Mouse (Mus musculus): ENCODE measurements at regions not wholly inside any gene's neighbourhood (a gene's known extent, or its start where the extent isn't known, plus 50 kb on each side); places are given as distances from the start of the nearest gene placed in this dataset.

- no peak for DNase-seq (ENCODE audit: low spot score in 2 of 2)
These were observed 107.8 kb downstream of the Basp1 start for GRCm38 (mm10) chr15:25305801-25306200.

- no peak for DNase-seq (ENCODE audit: low spot score in 2 of 2)
These were observed 110.2 kb downstream of the Basp1 start for GRCm38 (mm10) chr15:25303379-25303778.

GRCm38 (mm10) chr15:25302671-25303294 lies 110.8 kb downstream of the Basp1 start:
- peak; percentile 11 to 33 for DNase-seq (ENCODE audit: low spot score in 2 of 2)

- no peak for DNase-seq (ENCODE audit: low spot score in 2 of 2)
These were observed 111.8 kb downstream of the Basp1 start for GRCm38 (mm10) chr15:25301810-25302209.

GRCm38 (mm10) chr15:25297278-25297677 lies 116.3 kb downstream of the Basp1 start:
- DNase-seq (ENCODE audit: low spot score in 2 of 2) = peak in 1 of 2 experiments; percentile 14

DNA sequence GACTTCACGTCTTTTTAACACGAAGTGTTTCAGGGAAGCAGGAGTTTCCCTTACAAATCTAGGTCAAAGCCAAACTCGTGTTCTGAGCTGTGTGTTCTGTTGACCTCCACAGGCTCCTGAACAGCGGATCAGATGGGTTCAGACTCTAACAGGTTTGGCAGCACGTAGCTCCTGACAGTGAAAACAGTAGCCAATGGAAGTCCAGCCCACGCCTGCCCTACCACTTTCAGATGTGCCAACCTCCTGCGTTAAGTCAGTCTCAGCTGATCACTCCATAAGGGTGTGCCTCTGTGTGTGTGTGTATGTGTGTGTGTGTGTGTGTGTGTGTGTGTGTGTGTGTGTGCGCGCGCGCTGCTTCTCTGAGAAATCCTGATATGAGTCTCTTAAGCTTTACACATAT lies 116.8 kb downstream of the Basp1 start:
- no peak for DNase-seq (ENCODE audit: low spot score in 2 of 2)

- no peak for DNase-seq (ENCODE audit: low spot score in 2 of 2)
These were observed 117.8 kb downstream of the Basp1 start for GRCm38 (mm10) chr15:25295753-25296152.

GRCm38 (mm10) chr15:25291231-25291691 lies 122.3 kb downstream of the Basp1 start:
- peak; percentile 60 to 71 for DNase-seq (ENCODE audit: low spot score in 2 of 2)

GRCm38 (mm10) chr15:25287850-25288249 lies 125.7 kb downstream of the Basp1 start:
- no peak for DNase-seq (ENCODE audit: low spot score in 2 of 2)

DNA sequence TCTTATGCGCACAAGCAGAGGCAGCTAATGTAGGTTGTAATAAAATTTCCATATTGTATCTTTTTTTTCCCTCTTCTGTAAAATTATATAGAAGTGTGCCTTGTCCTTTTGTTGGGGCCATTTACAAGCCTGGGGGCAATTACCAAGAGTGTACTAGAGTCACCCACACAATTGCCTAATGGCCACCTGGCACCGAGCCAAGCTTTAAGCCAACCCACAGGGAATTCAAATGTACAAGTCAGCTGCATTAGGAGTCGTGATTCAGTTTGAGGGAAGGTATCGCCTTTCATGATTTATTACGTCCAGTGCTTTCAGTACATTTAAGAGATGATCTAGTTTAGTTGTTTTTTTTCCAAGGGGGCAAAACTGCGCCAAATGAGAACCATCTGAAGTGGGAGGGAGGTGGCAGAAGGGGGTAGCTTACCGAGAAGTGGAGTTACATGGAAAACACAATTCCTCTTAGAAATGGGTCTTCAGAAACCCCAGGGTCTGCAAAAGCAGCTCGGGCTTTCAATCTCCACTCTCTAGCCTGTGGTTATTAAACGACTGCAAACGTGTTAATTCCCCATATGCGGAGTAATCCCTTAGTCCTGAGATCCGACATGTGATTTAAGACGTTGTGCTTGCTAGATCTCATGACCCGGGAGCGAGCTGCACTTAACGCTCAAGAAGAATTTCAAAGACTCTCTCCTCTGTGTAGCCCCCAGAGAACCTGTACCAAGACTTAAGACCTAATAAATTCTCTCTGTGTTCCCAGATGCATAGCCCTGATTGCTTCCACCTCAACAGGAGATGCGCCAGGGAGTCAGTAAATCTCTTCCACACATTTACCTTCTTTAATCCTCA lies 129.0 kb downstream of the Basp1 start:
- no peak for DNase-seq (ENCODE audit: low spot score in 2 of 2)

DNA sequence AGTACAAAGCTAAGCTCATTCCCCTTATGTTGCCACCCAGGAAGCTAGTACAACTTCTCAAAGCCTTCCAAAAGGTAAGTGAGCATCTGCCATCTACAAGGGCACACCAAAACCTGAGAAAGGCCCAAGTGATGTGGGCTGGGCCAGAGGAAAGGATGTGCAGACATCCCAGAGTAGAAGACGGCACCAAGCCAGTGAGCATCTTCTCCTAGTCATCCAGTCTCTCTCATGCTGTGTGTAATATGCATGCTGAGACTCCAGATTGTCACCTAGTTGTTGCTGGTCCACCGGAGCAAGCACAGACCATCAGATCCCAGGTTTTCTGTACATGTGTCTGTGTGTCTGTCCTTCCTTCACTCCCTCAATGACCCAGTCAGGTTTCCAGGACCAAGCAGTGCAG lies 129.9 kb downstream of the Basp1 start:
- DNase-seq (ENCODE audit: low spot score in 2 of 2) = no peak

GRCm38 (mm10) chr15:25282346-25282745 lies 131.2 kb downstream of the Basp1 start:
- DNase-seq (ENCODE audit: low spot score in 2 of 2) = no peak

DNA sequence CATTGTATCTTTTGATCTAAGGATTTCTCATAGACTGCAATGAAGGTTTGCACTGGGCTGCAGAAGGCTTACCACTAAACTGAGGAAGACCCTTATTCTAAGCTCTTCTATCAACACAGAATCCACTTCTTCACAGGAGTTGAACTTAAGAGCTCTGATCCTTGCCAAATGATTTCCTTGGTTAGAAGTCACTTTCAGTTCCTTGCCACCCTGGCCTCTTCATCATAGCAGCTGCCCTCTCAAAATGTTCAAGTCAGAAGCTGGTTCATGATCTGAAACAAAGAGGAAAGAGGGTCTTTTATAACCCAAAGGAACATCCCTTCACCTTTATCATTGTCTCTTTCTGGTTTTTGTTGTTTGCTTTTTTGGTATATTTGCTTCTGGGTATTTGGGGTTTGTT lies 131.6 kb downstream of the Basp1 start:
- no peak for DNase-seq (ENCODE audit: low spot score in 2 of 2)

DNA sequence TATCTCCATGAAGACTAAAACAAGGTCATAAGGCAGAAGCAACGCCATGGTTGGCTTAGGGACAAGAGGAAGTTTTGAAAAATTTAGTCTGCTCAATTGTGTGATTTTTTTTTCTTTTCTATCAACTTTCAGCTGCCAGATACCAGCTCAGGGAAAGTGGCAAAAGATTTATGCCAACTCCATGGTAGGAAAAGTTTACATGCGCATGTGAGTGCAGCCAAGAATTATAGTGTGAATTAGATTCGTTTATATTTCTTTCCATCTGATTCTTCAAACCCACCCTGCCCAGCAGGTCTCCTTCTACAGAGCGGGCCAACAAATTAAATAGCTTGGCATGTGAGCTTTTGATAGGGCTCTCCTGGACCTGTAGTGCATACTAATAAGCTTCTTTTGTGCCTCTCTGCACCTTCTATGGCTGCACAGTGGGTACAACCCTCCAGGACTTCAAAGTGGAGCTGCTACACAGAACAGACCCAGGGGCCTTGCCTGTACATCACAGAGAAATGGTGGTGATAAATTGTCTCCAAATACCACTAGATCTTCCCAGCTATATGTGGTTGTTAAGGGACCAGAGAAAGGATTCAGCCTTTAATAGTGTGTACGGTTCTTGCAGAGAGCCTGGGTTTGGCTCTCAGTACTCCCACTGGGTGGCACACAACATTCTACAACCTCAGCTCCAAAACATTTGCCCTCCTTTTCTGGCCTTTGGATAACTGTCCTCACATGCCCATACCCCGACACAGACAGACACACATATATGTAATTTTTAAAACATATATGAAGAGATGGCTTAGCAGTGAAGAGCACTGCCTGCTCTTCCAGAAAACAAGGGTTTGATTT lies 135.0 kb downstream of the Basp1 start:
- DNase-seq (ENCODE audit: low spot score in 2 of 2) = no peak

DNA sequence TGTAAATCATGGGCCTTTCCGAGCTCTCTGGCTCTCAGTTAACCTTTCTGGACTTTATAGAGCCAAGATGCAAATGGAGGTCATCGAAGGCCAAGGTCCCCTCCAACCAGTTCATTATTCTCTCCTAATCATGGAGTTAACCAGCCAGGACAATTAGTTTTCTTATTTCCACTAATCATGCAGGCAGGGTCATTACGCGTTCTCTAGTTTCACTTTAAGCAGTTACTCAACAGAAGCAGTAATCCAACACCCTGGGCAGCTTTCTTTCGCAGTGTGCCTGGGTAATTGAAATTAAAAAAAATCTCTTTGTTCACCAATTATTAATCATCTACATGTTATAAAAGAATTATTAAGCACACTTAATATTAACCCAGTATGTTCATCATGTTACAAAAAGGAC lies 137.3 kb downstream of the Basp1 start:
- no peak for DNase-seq (ENCODE audit: low spot score in 2 of 2)

DNA sequence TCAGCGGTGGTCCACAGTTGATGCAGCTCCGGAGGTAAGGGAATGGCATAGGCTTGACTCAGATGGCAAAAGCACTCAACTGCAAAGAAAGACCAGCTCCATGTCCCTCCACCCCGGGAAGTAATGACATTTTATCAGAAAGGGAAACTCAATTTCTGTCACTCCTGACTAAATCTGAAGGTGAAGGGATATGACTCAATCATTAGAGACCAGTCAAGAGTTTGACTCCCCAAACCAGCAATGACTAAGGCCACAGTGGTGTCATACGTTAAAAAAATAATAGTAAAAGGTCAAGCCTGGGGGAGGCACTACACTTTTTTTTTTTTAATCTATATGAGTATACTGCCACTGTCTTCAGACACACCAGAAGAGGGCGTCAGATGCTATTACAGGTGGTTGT lies 141.7 kb downstream of the Basp1 start:
- no peak for DNase-seq (ENCODE audit: low spot score in 2 of 2)

DNA sequence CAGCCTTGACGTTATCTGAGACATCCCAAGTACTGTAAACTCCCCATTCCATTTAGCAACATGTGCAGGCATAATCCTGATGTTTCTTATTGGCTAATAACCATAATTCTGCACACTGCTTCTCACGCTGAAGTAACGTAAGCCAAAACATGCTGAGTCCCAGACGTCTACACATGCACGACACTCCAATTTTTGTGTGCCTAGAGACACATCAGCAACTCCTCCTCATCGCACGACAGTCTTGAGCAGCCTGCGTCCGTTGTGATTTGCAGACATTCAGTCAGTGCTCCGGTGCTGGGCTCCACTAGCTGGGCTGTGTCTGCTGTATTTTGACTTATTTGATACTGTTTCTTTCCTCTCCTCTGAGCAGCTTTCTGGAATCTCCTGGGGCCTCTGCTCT lies 143.2 kb downstream of the Basp1 start:
- no peak for DNase-seq (ENCODE audit: low spot score in 2 of 2)

DNA sequence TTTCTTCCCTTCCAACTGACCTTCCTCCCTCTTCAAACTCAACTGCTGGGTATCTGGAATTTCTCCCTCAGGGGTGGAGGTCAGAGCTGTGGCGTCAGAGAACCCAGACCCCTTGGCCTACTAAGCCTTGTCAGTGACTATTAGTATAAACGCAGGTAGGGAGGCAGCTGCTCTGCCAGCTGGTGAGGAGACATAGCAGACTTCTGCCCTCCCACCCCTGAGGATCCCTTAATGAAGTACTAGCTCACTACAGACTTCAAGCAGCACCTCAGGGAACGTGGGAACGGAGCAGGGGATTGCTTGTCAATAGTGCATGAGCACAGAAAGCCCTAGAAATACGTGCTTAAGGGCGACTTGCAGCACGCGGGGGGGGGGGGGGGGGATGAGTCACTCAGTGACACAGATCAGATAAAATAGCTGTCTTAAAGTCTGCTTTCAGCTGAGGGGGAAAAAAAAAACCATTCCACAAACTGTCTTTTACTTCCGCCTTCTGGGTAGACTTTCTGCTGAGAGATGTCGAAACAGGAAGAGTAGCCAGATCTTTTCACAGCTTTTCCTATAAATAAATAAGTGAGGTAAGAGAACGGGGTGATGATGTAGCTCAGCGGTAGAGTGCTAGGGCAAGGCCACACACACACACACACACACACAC lies 144.1 kb downstream of the Basp1 start:
- DNase-seq (ENCODE audit: low spot score in 2 of 2) = no peak

- no peak for DNase-seq (ENCODE audit: low spot score in 2 of 2)
These were observed 145.1 kb downstream of the Basp1 start for GRCm38 (mm10) chr15:25268436-25268835.

DNA sequence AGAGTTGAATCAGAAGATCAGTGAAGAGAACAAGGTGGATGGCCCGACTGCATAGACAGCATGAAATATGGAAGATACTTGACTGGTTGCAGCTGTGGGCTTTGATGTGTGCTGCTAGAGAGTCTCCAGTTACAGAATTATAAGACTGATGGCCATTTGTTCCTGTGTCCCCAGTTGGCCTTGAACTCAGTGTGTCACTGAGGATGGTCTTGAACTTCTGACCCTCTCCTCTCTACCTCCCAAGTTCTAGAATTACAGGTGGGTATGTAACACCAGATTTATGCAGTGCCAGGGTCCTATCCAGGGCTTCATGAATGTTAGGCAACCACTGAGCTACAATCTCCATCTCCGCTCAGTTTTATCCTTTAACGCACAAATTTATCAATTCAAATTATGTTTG lies 146.1 kb downstream of the Basp1 start:
- no peak for DNase-seq (ENCODE audit: low spot score in 2 of 2)

Data from layer of hippocampus, adult 8-10 months (tissue).